ENCODE assay signal across 9 mouse cellular contexts in genomic region chr17:12062861-12063260, GRCm38 (mm10).
"Had no signal": no experiment of that assay in that cellular context is flagged by ENCODE, and none has a peak within 500 bp of the region (broad histone marks: within the 10 kb centered on the region; RNA-seq: fewer than 3 reads in every experiment).

No protein-coding gene starts in this region.

- DNase-seq: kidney, postnatal 14 days; left cerebral cortex, postnatal 4 days; right cerebral cortex, postnatal 25 days; thymus, postnatal 4 days had no signal

- H3K9me3 ChIP-seq: limb, embryonic 13.5 days; midbrain, embryonic 15.5 days; neural tube, embryonic 13.5 days had no signal

- H3K9ac ChIP-seq: limb, embryonic 13.5 days; liver, embryonic 14.5 days; midbrain, embryonic 15.5 days; neural tube, embryonic 13.5 days had no signal

- H3K36me3 ChIP-seq: limb, embryonic 13.5 days; midbrain, embryonic 15.5 days; neural tube, embryonic 13.5 days had no signal

- H3K4me1 ChIP-seq: limb, embryonic 13.5 days; midbrain, embryonic 15.5 days had no signal

- H3K27me3 ChIP-seq: limb, embryonic 13.5 days; neural tube, embryonic 13.5 days had no signal

- H3K4me3 ChIP-seq: limb, embryonic 13.5 days; midbrain, embryonic 15.5 days; neural tube, embryonic 13.5 days had no signal

- H3K4me2 ChIP-seq: limb, embryonic 13.5 days; midbrain, embryonic 15.5 days; neural tube, embryonic 13.5 days had no signal

- H3K27ac ChIP-seq: limb, embryonic 13.5 days; liver, embryonic 14.5 days; midbrain, embryonic 15.5 days; neural tube, embryonic 13.5 days; stomach, postnatal 0 days had no signal

- ATAC-seq: midbrain, embryonic 15.5 days had no signal
